Mouse (Mus musculus) thymus, adult 2 months (tissue): ENCODE data around the gene 5730522E02Rik. TPM values are rescaled to one million over a fixed set of nuclear protein-coding genes. Genes with fewer than 3 reads are reported as not detected.
A peak's percentile ranks its signal among the peaks of the same experiment; 100 is the strongest.

Experiments used
- DNase-seq: peaks from one replicate; pipeline ENCODE4 v3.0.0; 2021
- H3K27ac ChIP-seq: fragments of 200-500 bp; 2 replicates; pipeline ENCODE4 v1.5.1; 2012; ENCODE audit warnings: low read length, control low read depth; ENCODE audit not compliant: control insufficient read depth, insufficient read depth
- H3K27me3 ChIP-seq: fragments of 200-500 bp; 2 replicates; pipeline ENCODE4 v1.6.1; 2012; ENCODE audit warnings: mild to moderate bottlenecking, low read length, moderate library complexity, mixed read lengths; ENCODE audit not compliant: control insufficient read depth, insufficient read depth
- H3K36me3 ChIP-seq: fragments of 200-500 bp; 2 replicates; pipeline ENCODE4 v1.6.1; 2012; ENCODE audit warnings: mild to moderate bottlenecking, low read length, moderate library complexity; ENCODE audit not compliant: control insufficient read depth, insufficient read depth
- H3K4me1 ChIP-seq: fragments of 200-500 bp; replicated peaks from 2 replicates; pipeline ENCODE4 v1.6.1; 2012; ENCODE audit warnings: low read length; ENCODE audit not compliant: control insufficient read depth, insufficient read depth
- H3K4me3 ChIP-seq: fragments of 200-500 bp; 2 replicates; pipeline ENCODE4 v1.5.1; 2012; ENCODE audit warnings: mild to moderate bottlenecking, low read length, control low read depth, moderate library complexity; ENCODE audit not compliant: control insufficient read depth, insufficient read depth
- CTCF ChIP-seq: fragments of 200-500 bp; IDR thresholded peaks from 2 replicates; pipeline ENCODE4 v1.5.1; 2012; ENCODE audit warnings: mild to moderate bottlenecking, control low read depth, low read length, moderate library complexity, borderline replicate concordance; ENCODE audit not compliant: control insufficient read depth, poor library complexity, insufficient read depth; ENCODE audit errors: extremely low read depth
- POLR2A ChIP-seq: fragments of 200-500 bp; IDR thresholded peaks from 2 replicates; pipeline ENCODE4 v1.6.1; 2012; ENCODE audit warnings: mild to moderate bottlenecking, low read length, control low read depth, moderate library complexity; ENCODE audit not compliant: control insufficient read depth, poor library complexity, insufficient read depth; ENCODE audit errors: extremely low read depth
- WGBS: fragments of 180-500 bp; shearing (Covaris S2); methylation state at CpG from one replicate; pipeline ENCODE4 v1.1.7; 2018; 5-methylcytosine and 5-hydroxymethylcytosine counted together
- polyA plus RNA-seq: library from polyadenylated mRNA; depleted of rRNA; stranded (reverse); fragments of >200 nt; gene quantifications from 2 replicates; pipeline ENCODE4 v1.2.3, GENCODE M21; 2012

Gene 5730522E02Rik
- polyA plus RNA-seq, 1 experiment = 0.23 TPM

DNA sequence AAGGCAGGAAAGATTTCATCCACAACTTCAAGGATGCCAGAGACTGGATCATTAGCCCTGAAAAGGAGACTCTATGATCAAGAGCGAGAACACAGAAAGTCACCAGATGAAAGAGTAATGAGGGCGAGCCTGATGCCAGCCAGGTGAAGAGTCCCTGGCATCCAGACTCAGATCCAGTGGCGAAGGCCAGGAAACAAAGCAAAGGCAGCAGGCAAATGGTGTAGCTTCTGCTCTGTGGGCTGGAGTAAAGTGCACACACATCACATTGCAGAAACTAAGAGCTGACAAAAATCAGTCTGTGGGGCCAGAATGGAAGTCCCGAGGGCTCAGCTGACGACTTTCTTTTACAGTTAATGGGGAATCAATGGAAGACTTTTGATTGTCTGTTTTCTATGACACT, 7.7 kb downstream of the 5730522E02Rik start:
- H3K27me3 ChIP-seq = no peaks in the 10 kb centered on the region
- no peaks in the 10 kb centered on the region for H3K36me3 ChIP-seq
- no peaks in the 10 kb centered on the region for H3K4me1 ChIP-seq
- no peak overlapping the region for H3K4me3 ChIP-seq
- TF ChIP-seq POLR2A (no peak), CTCF (no peak)
- no peak overlapping the region for H3K27ac ChIP-seq
- no peak for DNase-seq
- WGBS = 95% methylated on average over 5 of the region's 5 CpGs

DNA sequence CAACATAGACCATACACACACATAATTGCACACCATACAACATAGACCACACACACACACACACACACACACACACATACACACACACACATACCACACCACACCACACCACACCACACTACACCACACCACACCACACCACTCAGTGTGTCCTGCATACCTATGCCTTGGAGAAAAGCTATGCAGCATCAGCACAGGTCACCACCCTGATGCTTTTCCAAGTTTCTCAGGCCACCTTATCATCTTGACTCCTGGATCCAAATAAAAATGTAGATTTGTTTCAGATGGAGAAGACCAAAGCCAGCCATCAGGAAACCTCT, 8.8 kb downstream of the 5730522E02Rik start:
- no peak for DNase-seq

DNA sequence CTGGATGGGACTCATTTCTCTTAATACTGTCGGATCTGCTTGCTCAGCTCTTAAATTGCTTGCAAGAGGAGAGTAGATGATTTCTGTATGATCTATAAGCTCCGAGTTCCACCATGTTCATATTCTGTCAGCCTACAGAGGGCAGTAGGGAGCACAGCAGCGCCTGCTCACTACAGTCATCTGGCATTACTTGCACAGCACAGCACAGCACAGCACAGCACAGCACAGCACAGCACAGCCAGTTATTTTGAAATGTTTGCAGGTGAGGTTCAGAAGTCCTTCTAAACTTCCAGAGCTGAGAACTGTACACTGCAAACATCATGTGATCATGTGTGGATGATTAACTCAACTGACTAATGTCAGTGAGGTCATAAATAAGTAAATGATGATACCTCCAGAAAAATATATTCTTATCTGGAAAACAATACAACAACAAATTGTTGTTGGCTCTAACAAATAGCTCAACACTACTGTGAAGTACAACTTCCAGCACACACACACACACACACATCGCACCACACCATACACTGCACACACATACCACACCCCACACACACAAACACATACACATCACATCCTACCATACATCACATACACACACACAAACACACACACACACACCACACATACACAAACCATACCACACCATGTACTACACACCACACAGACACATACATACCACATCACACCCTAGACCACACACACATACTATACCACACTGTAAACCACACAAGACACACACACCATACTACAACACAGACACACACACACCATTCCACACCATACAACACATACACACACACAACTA, 9.4 kb downstream of the 5730522E02Rik start:
- peak; percentile 65 for DNase-seq
- TF ChIP-seq POLR2A (no peak), CTCF (peak; percentile 41; the same call in 1 of the 2 replicates)
- WGBS = 51% methylated on average over 4 of the region's 4 CpGs
- Histone ChIP-seq H3K27me3 (no peaks in the 10 kb centered on the region), H3K4me1 (no peaks in the 10 kb centered on the region), H3K27ac (no peak overlapping the region), H3K4me3 (no peak overlapping the region), H3K36me3 (no peaks in the 10 kb centered on the region)

More for the DNA sequence above, 8.8 kb downstream of the 5730522E02Rik start:
- no peak for TF ChIP-seq CTCF
- no peak for TF ChIP-seq POLR2A
- no peak overlapping the region for H3K27ac ChIP-seq
- H3K4me1 ChIP-seq = no peaks in the 10 kb centered on the region
- H3K36me3 ChIP-seq = no peaks in the 10 kb centered on the region
- no peak overlapping the region for H3K4me3 ChIP-seq
- H3K27me3 ChIP-seq = no peaks in the 10 kb centered on the region

DNA sequence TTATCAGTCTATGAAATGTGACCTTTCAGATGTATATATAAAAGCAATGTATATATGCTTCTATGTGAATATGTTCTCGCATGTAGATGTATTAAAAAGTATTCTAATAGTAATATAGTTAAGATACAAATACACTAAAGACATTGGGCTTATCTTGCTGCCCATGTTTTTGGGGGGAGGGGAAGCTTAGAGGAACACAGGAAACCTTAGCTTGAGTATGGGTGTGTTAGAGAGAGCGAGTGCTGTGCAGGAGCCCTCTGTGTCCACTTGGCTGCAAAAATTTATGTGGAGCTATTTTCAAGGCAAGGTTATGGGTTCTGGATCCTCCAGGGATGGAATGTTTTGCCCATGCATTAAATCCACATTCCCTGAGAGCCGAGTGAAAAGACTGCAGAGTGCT, 15.1 kb downstream of the 5730522E02Rik start:
- TF ChIP-seq POLR2A = no peak
- no peak for TF ChIP-seq CTCF
- no peak for DNase-seq
- H3K4me3 ChIP-seq = no peak overlapping the region
- H3K27ac ChIP-seq = no peak overlapping the region
- H3K27me3 ChIP-seq = no peaks in the 10 kb centered on the region
- WGBS = 94% methylated on average over 3 of the region's 3 CpGs
- no peaks in the 10 kb centered on the region for H3K4me1 ChIP-seq
- no peaks in the 10 kb centered on the region for H3K36me3 ChIP-seq

DNA sequence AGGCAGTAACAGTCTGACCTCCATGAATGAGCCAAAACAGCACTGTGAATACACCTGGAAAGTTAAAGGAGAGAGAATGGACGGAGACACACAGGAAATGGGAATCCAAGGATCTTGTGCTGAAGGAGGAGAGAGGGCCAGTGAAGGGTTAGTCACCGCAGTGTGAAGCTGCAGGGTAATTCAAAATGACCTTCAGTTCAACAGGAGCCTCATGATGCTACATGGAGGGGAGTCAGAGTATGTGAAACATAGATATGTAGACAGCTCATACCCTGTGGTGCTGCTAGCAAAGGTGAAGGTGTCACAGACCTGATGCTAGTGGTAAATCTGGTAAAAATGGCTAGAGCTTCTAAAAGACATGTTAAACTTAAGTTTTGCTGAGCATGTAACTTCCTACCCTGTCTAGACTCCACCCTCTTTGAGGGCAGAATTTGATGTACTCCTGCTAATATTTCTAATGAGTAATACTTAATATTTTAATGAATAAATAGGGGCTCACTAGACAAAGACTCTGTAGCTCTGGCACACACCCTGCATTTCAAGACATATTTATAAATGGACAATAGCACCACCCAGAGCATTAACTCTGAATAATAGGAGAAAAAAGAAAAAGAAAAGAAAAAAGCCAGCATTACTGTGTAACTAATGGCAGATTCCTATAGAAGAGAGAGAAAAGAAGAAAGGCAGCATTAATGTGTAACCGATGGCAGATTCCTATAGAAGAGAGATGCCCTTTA, 23.2 kb downstream of the 5730522E02Rik start:
- WGBS = 96% methylated on average over 3 of the region's 3 CpGs
- no peak for DNase-seq
- Histone ChIP-seq H3K4me1 (no peaks in the 10 kb centered on the region), H3K27ac (no peak overlapping the region), H3K4me3 (no peak overlapping the region), H3K36me3 (no peaks in the 10 kb centered on the region), H3K27me3 (no peaks in the 10 kb centered on the region)
- TF ChIP-seq POLR2A (no peak), CTCF (no peak)

DNA sequence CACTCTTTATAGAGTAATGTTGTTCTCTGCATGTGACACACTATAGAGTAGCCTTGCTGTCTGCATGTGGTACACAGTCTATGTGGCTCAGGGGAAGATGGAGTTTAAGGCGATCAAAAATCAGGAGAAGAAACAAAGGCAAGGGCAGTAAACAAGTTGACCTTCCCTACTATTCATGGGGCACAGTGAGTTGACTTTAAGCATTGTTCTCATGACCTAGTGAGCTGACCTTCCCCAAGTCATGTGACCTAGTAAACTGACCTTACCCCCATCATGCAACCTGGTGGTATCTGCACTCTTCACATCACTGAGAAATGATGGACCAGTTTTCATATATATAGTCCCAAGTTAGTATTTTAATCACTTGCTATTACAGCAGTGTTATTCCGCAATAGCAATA, 40.0 kb downstream of the 5730522E02Rik start:
- WGBS = 96% methylated on average over 2 of the region's 2 CpGs

DNA sequence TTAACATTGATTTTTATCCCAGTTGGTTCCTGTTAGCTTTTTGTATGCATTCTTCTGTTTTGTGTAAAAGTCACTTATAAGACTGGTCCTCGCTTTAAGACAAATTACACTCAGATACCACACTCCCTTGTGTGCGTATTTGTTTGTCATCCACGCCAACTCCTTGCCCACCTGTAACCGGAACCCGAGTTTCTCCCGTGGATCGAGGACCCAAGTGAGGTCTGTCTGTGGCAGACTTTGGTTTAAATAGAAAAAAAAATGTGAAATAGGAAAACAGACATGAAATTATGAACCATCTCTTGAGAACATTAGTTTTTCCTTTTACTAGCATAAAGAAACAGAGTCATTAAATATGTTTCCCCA, 43.0 kb downstream of the 5730522E02Rik start:
- Histone ChIP-seq H3K36me3 (no peaks in the 10 kb centered on the region), H3K27ac (no peak overlapping the region), H3K27me3 (no peaks in the 10 kb centered on the region), H3K4me3 (no peak overlapping the region), H3K4me1 (no peaks in the 10 kb centered on the region)
- TF ChIP-seq POLR2A (no peak), CTCF (no peak)
- no peak for DNase-seq
- 95% methylated on average over 7 of the region's 7 CpGs for WGBS

More for the DNA sequence above, 40.0 kb downstream of the 5730522E02Rik start:
- H3K36me3 ChIP-seq = no peaks in the 10 kb centered on the region
- no peaks in the 10 kb centered on the region for H3K27me3 ChIP-seq
- H3K4me1 ChIP-seq = no peaks in the 10 kb centered on the region
- no peak for DNase-seq
- H3K4me3 ChIP-seq = no peak overlapping the region
- TF ChIP-seq POLR2A (no peak), CTCF (no peak)
- H3K27ac ChIP-seq = no peak overlapping the region
